Mouse (Mus musculus) erythroblast, embryonic 14.5 days (primary cell): ENCODE measurements around the gene Iqcn.

Experiments used
- GATA1 ChIP-seq: IDR thresholded peaks from 2 replicates; pipeline ENCODE4 v1.6.1; 2012; ENCODE audit warnings: low read length, inconsistent platforms, mixed read lengths
- TAL1 ChIP-seq: IDR thresholded peaks from 3 replicates; pipeline ENCODE4 v1.6.1; 2012; ENCODE audit warnings: low read length, inconsistent platforms, mixed read lengths

GRCm38 (mm10) chr8:70675336-70675735, 27.9 kb upstream of the Iqcn start:
- TF ChIP-seq TAL1 (no peak), GATA1 (no peak)
